Mouse (Mus musculus) neural tube, embryonic 11.5 days (tissue): Measurements from ENCODE around the gene Gtf3c5. TPM values are rescaled to one million over a fixed set of nuclear protein-coding genes. Genes with fewer than 3 reads are reported as not detected.

Experiments used
- ATAC-seq: fragments of 200-750 bp; cut with Nextera tagmentation; 2 replicates; pipeline ENCODE4 v1.8.0; 2017; ENCODE audit warnings: moderate number of reproducible peaks, mild to moderate bottlenecking, moderate TSS enrichment, moderate library complexity; ENCODE audit not compliant: insufficient read depth, low FRiP score, low TSS enrichment
- DNase-seq: peaks from one replicate; pipeline ENCODE4 v3.0.0-alpha.2; 2015; ENCODE audit warnings: low spot score
- H3K27ac ChIP-seq: fragments of 300-500 bp; sonication (generic); 2 replicates; pipeline ENCODE4 v1.5.1; 2014; ENCODE audit warnings: low read depth, mild to moderate bottlenecking, low read length
- H3K27me3 ChIP-seq: fragments of 300-500 bp; sonication (generic); 2 replicates; pipeline ENCODE4 v1.6.1; 2014; ENCODE audit warnings: mild to moderate bottlenecking, low read length, mixed read lengths; ENCODE audit not compliant: control insufficient read depth, insufficient read depth
- H3K36me3 ChIP-seq: fragments of 300-500 bp; sonication (generic); 2 replicates; pipeline ENCODE4 v1.6.1; 2014; ENCODE audit warnings: mild to moderate bottlenecking, low read length, moderate library complexity, mixed read lengths; ENCODE audit not compliant: control insufficient read depth, insufficient read depth
- H3K4me1 ChIP-seq: fragments of 300-500 bp; sonication (generic); 2 replicates; pipeline ENCODE4 v1.6.1; 2014; ENCODE audit warnings: low read length, mixed read lengths; ENCODE audit not compliant: control insufficient read depth, insufficient read depth
- H3K4me2 ChIP-seq: fragments of 300-500 bp; sonication (generic); 2 replicates; pipeline ENCODE4 v1.6.1; 2014; ENCODE audit warnings: low read depth, mild to moderate bottlenecking, moderate library complexity
- H3K4me3 ChIP-seq: fragments of 300-500 bp; sonication (generic); 2 replicates; pipeline ENCODE4 v1.5.1; 2014; ENCODE audit warnings: low read depth, low read length
- H3K9ac ChIP-seq: fragments of 300-500 bp; sonication (generic); 2 replicates; pipeline ENCODE4 v1.6.1; 2014; ENCODE audit warnings: mild to moderate bottlenecking, low read length
- H3K9me3 ChIP-seq: fragments of 300-500 bp; sonication (generic); 2 replicates; pipeline ENCODE4 v1.6.1; 2016; ENCODE audit warnings: low read length; ENCODE audit not compliant: control insufficient read depth
- WGBS: fragments of 180-500 bp; shearing (Covaris S2); extraction: QIAGEN DNeasy Blood & Tissue Kit; methylation state at CpG from one replicate; pipeline ENCODE4 v1.1.7; 2014; 5-methylcytosine and 5-hydroxymethylcytosine counted together
- polyA plus RNA-seq: library from polyadenylated mRNA; unstranded; fragments of >200 nt; fragmentation: Nextera tagmentation; extraction: Ambion mirVana; gene quantifications from 2 replicates; pipeline ENCODE4 v1.2.1, GENCODE M21; 2014

The Gtf3c5 gene
- polyA plus RNA-seq, 1 experiment from 2014 or later, result 43.8 TPM

DNA sequence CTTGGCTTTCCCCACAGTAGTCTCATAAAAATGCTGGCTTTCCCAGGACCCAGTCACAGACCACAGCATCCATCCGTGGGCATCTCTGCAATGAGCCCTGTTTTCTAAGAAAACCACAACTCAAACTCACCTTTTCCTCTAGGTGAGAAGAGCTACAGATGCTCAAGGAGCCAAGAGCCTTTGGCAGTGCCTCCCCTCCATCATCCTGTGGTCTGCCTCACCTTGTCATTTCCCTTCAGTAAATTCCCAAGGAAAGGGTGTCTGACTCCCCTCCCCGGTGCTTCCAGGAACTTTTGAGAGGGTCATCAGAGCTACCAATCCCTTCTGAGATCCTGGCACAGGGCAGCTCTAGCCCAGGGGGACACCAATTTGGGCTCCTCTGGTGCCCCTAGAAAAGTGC lies 37.6 kb upstream of the Gtf3c5 start:
- Histone ChIP-seq H3K9me3 (no peaks in the 10 kb centered on the region), H3K27ac (no peak overlapping the region), H3K27me3 (peaks cover 15% of the 10 kb centered on the region), H3K4me2 (no peak overlapping the region), H3K9ac (no peak overlapping the region), H3K4me1 (no peaks in the 10 kb centered on the region), H3K4me3 (no peak overlapping the region), H3K36me3 (no peaks in the 10 kb centered on the region)
- ATAC-seq (no peak), DNase-seq (no peak)
- WGBS, result 19% methylated on average over 2 of the region's 2 CpGs

DNA sequence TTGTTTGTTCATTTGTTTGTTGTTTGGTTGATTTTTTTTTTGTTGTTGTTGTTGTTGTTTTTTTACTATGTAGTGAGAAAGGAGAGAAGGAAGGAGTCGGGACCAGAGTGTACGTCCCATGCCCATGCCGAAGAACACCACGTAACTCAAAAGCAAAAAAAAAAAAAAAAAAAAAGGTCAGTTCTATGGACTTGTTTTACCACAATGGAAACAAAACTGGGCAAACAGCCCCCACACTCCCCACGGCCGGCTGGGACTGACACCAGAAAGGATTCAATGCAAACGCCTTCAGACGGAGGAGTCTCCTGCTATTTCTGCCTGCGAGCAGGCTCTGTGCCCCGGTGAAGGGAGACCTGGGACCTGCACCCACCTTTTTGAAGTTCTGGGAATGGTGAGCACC lies 37.0 kb upstream of the Gtf3c5 start:
- Histone ChIP-seq H3K27ac (no peak overlapping the region), H3K4me2 (no peak overlapping the region), H3K4me1 (no peaks in the 10 kb centered on the region), H3K9ac (no peak overlapping the region), H3K9me3 (no peaks in the 10 kb centered on the region), H3K27me3 (peaks cover 15% of the 10 kb centered on the region), H3K36me3 (no peaks in the 10 kb centered on the region), H3K4me3 (no peak overlapping the region)
- no peak for DNase-seq
- no peak for ATAC-seq
- 61% methylated on average over 10 of the region's 10 CpGs for WGBS

DNA sequence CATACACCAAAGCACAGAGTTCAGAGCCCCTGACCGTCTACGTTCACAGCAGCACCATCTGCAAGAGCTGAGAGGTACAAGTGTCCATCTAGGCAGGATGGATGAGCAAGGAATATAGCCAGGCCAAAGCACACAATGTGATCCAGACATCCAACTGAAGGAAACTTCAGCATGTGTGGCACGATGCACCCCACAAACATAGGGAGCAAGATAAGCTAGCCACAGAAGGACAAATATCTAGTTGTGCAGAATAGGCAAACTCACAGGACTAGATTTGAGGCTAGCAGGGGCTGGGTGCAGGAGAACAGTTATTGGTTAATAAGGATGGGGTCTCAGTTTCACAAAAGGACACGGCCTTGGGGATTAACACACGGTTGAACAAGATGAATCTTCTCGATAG lies 35.8 kb upstream of the Gtf3c5 start:
- DNase-seq (no peak), ATAC-seq (no peak)
- no peaks in the 10 kb centered on the region for H3K4me1 ChIP-seq
- 92% methylated on average over 6 of the region's 6 CpGs for WGBS
- H3K9me3 ChIP-seq, result no peaks in the 10 kb centered on the region
- peaks cover 15% of the 10 kb centered on the region for H3K27me3 ChIP-seq
- no peaks in the 10 kb centered on the region for H3K36me3 ChIP-seq
- H3K4me3 ChIP-seq, result no peak overlapping the region
- no peak overlapping the region for H3K9ac ChIP-seq
- H3K27ac ChIP-seq, result no peak overlapping the region
- H3K4me2 ChIP-seq, result no peak overlapping the region

DNA sequence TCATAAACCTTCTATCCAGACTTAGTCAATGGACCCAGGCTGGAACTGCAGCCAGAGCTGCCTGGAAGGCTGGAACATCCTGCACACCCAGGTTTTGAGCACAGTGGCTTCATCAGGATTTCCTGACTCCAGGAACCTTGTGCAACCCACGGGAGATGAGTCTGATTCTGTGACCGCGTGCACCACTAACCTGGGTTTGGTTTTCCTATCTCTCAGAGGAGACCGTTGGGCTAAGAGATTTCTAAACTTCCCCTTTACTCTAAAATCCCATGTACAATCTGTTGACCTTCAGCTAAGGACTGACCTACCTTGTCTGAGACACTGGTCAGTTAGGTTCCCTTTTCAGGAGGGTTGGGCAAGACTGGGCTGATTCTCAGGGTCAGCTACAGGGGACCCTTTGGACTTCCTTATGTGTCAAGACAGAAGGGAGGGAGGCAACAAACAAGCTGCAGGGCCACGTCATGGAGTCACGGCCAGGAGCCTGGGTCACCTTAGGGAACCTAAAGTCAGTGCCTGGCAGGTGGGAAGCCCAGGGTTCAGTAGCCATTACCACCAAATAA lies 35.3 kb upstream of the Gtf3c5 start:
- H3K4me3 ChIP-seq, result no peak overlapping the region
- H3K4me1 ChIP-seq, result no peaks in the 10 kb centered on the region
- H3K36me3 ChIP-seq, result no peaks in the 10 kb centered on the region
- no peak overlapping the region for H3K27ac ChIP-seq
- ATAC-seq (no peak), DNase-seq (no peak)
- H3K4me2 ChIP-seq, result no peak overlapping the region
- no peaks in the 10 kb centered on the region for H3K9me3 ChIP-seq
- H3K27me3 ChIP-seq, result peaks cover 15% of the 10 kb centered on the region
- 83% methylated on average over 6 of the region's 6 CpGs for WGBS
- H3K9ac ChIP-seq, result no peak overlapping the region

DNA sequence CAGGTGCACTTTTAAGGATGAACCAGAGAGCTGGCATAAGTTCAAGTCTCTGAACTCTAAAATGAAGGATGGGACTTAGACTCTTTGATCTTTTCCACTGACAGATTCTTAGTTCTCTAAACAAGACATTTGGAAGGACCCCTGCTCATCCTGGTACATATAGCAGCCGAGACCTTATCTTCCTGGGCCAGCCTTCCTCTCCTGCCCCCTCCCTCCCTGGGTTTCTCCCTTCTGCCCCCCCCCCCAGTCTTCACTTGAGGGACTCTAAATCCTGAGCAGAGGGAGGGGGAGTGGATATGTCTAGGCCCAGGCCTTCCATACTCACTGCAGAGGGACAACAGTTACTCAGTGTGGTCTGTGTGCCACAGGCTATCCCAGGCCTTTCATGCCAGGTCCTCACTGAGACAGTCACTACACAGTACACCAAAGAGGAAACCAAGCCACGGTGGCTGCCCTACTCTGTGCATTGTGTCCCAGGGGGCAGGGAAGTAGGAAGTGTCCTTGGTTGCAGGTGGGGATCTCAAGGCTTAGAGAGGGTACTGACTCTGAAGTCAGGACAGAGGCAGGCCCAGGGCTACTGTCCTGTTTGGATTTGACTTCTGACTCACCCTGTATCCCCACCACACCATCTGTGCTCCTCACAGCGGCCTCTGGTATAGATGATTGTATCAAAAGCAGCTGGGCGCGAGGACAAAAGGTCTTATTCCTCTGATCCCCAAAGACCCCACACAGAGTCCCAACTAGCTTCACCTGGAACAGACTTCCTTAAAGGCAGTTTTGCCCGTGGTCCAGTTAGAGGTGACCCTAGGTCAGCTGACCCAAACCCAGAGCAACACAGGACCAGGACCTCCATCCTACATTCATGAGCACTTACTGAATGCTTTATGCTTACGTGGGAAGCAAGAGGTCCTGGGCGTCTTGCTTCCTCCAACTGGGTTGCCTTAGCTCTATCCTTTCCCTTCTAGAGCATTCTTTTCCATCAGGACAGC lies 34.2 kb upstream of the Gtf3c5 start:
- 84% methylated on average over 8 of the region's 8 CpGs for WGBS
- no peak for ATAC-seq

DNA sequence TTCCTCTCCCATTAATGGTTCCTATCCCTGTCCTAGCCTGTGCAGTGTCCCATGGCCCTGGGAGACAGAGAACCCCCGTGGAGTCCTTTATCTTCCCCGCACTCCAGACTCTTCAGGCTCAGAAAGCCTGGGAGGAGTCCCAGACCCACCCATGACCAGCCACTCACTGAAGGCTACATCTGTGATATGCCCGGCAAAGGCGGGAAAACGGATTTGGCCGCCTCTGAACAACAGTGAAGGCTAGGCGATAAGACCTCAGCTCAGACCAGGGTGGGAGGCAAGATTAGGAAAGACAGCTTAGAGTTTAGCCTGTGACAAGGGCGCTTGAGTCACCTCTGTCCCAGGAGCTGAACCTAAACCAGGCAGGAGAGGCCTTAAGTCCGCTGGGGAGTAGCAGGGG lies 33.3 kb upstream of the Gtf3c5 start:
- 83% methylated on average over 9 of the region's 9 CpGs for WGBS
- Histone ChIP-seq H3K27me3 (peaks cover 12% of the 10 kb centered on the region), H3K9ac (no peak overlapping the region), H3K4me1 (no peaks in the 10 kb centered on the region), H3K4me2 (no peak overlapping the region), H3K9me3 (no peaks in the 10 kb centered on the region), H3K4me3 (no peak overlapping the region), H3K27ac (no peak overlapping the region), H3K36me3 (no peaks in the 10 kb centered on the region)
- no peak for DNase-seq
- no peak for ATAC-seq

More for the DNA sequence above, 34.2 kb upstream of the Gtf3c5 start:
- no peak overlapping the region for H3K27ac ChIP-seq
- no peaks in the 10 kb centered on the region for H3K9me3 ChIP-seq
- no peak overlapping the region for H3K4me3 ChIP-seq
- peaks cover 15% of the 10 kb centered on the region for H3K27me3 ChIP-seq
- no peak overlapping the region for H3K4me2 ChIP-seq
- no peak for DNase-seq
- H3K36me3 ChIP-seq, result no peaks in the 10 kb centered on the region
- H3K9ac ChIP-seq, result no peak overlapping the region
- no peaks in the 10 kb centered on the region for H3K4me1 ChIP-seq

DNA sequence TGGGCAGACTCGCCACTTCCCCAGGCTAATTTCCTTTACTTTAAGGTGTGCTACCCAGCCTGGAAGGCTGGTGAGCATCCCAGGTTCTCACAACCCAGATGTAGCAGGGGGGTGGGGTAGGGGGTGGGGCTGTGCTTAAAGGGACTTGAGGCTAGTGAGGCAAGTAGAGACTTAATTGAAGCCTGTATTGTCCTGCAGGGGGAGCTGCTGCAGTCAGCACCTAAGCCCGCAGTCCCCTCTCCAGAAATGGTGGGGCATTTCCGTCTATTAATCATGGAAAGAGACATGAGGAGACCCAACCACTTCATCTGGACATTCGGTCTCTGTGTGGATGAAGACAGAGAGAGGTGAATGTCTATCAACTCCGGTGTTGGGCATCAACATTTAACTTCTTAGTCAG lies 32.8 kb upstream of the Gtf3c5 start:
- H3K4me2 ChIP-seq, result no peak overlapping the region
- H3K4me1 ChIP-seq, result no peaks in the 10 kb centered on the region
- H3K27ac ChIP-seq, result no peak overlapping the region
- H3K27me3 ChIP-seq, result peaks cover 8% of the 10 kb centered on the region
- no peaks in the 10 kb centered on the region for H3K36me3 ChIP-seq
- no peaks in the 10 kb centered on the region for H3K9me3 ChIP-seq
- no peak overlapping the region for H3K9ac ChIP-seq
- 28% methylated on average over 5 of the region's 5 CpGs for WGBS
- H3K4me3 ChIP-seq, result no peak overlapping the region
- no peak for ATAC-seq
- no peak for DNase-seq

DNA sequence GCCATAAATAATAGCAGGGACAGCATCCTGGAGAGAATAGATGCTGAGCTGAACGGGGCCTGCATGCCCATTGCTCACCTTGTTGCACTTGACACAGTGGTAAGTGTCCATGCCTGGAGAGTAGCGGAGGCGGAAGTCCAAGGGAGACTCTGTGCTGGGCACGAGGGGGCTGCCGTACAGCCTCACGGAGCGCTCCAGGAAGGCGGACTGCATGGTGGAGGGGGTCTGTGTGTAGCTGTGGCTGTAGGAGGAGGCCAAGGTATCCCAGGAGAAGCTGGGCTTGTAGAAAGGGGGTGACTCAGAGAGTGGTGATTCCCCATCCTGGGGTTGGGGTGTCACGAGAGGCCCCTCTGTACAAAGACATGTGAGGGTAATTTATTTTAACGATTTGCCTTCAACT lies 30.0 kb upstream of the Gtf3c5 start:
- H3K27me3 ChIP-seq, result no peaks in the 10 kb centered on the region
- no peak for ATAC-seq
- H3K4me2 ChIP-seq, result no peak overlapping the region
- no peaks in the 10 kb centered on the region for H3K4me1 ChIP-seq
- no peak overlapping the region for H3K4me3 ChIP-seq
- no peaks in the 10 kb centered on the region for H3K36me3 ChIP-seq
- no peak for DNase-seq
- no peak overlapping the region for H3K27ac ChIP-seq
- 89% methylated on average over 10 of the region's 10 CpGs for WGBS
- no peak overlapping the region for H3K9ac ChIP-seq
- H3K9me3 ChIP-seq, result no peaks in the 10 kb centered on the region
